Mouse (Mus musculus) heart, postnatal 0 days (tissue): Measurements from ENCODE around the gene Glp2r. TPM values are rescaled to one million over a fixed set of nuclear protein-coding genes. Genes with fewer than 3 reads are reported as not detected.

Experiments
- ATAC-seq: fragments of 200-750 bp; cut with Nextera tagmentation; 2 replicates; pipeline ENCODE4 v1.8.0; 2017; ENCODE audit warnings: low read depth, moderate number of reproducible peaks, moderate library complexity; ENCODE audit not compliant: insufficient read depth
- DNase-seq: peaks from one replicate; pipeline ENCODE4 v3.0.0-alpha.2; 2016; ENCODE audit warnings: low spot score
- H3K27ac ChIP-seq: fragments of 300-500 bp; sonication (generic); 2 replicates; pipeline ENCODE4 v1.5.1; 2014; ENCODE audit warnings: low read depth, mild to moderate bottlenecking
- H3K27me3 ChIP-seq: fragments of 300-500 bp; sonication (generic); 2 replicates; pipeline ENCODE4 v1.6.1; 2014; ENCODE audit warnings: low read length, mixed read lengths; ENCODE audit not compliant: control insufficient read depth, insufficient read depth
- H3K36me3 ChIP-seq: fragments of 300-500 bp; sonication (generic); replicated peaks from 2 replicates; pipeline ENCODE4 v1.6.1; 2014; ENCODE audit warnings: low read length, mixed read lengths; ENCODE audit not compliant: control insufficient read depth, insufficient read depth
- H3K4me1 ChIP-seq: fragments of 300-500 bp; sonication (generic); 2 replicates; pipeline ENCODE4 v1.6.1; 2014; ENCODE audit warnings: antibody characterized with exemption; ENCODE audit not compliant: control insufficient read depth, insufficient read depth
- H3K4me2 ChIP-seq: fragments of 300-500 bp; sonication (generic); 2 replicates; pipeline ENCODE4 v1.6.1; 2014; ENCODE audit warnings: low read depth, mild to moderate bottlenecking, low read length, moderate library complexity
- H3K4me3 ChIP-seq: fragments of 300-500 bp; sonication (generic); 2 replicates; pipeline ENCODE4 v1.5.1; 2014; ENCODE audit warnings: low read depth, low read length
- H3K9ac ChIP-seq: fragments of 300-500 bp; sonication (generic); replicated peaks from 2 replicates; pipeline ENCODE4 v1.6.1; 2014; ENCODE audit warnings: low read depth, low read length, mixed read lengths
- H3K9me3 ChIP-seq: fragments of 300-500 bp; sonication (generic); replicated peaks from 2 replicates; pipeline ENCODE4 v1.6.1; 2016; ENCODE audit warnings: low read length; ENCODE audit not compliant: control insufficient read depth
- CTCF ChIP-seq: IDR thresholded peaks from 2 replicates; pipeline ENCODE4 v1.5.1; 2016; ENCODE audit warnings: antibody characterized with exemption, control low read depth, low read depth
- EP300 ChIP-seq: IDR thresholded peaks from 2 replicates; pipeline ENCODE4 v1.6.1; 2016; ENCODE audit warnings: antibody characterized with exemption, low read depth
- WGBS: fragments of 180-500 bp; shearing (Covaris S2); extraction: QIAGEN DNeasy Blood & Tissue Kit; methylation state at CpG from one replicate; pipeline ENCODE4 v1.1.7; 2014; 5-methylcytosine and 5-hydroxymethylcytosine counted together
- polyA plus RNA-seq: library from polyadenylated mRNA; unstranded; fragments of >200 nt; fragmentation: Nextera tagmentation; extraction: Ambion mirVana; gene quantifications from 2 replicates; pipeline ENCODE4 v1.2.1, GENCODE M21; 2015
- total RNA-seq: library from RNA; depleted of rRNA; stranded (reverse); fragments of >200 nt; gene quantifications from 2 replicates; pipeline ENCODE4 v1.2.3, GENCODE M21; 2014; ENCODE audit warnings: low replicate concordance

Gene Glp2r
- total and polyA plus RNA-seq, 2 experiments from 2014 or later: not detected

DNA sequence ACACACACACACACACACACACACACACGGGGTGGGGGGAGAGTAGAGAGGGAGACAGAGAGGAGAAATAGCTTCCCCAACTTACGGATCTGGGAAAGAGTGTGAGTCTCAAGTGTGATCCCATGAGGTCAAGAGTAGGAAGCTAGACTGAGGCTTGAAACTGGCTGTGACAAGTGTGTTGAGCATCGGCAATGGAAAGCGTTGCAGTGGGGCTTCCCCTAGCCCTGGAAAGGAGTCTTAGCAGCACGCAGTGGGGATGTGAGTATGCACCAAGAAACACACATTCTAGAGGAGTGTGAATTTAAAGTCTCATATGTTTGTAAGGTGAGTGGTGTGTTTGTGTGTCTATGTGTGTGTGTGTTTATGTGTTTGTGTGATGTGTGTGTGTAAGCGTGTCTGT, 130.7 kb downstream of the Glp2r start:
- H3K27ac ChIP-seq: no peak overlapping the region
- 80% methylated on average over 6 of the region's 6 CpGs for WGBS
- no peak overlapping the region for H3K9ac ChIP-seq
- ATAC-seq: no peak
- no peaks in the 10 kb centered on the region for H3K4me1 ChIP-seq
- no peaks in the 10 kb centered on the region for H3K9me3 ChIP-seq
- H3K36me3 ChIP-seq: no peaks in the 10 kb centered on the region
- no peak overlapping the region for H3K4me2 ChIP-seq
- no peaks in the 10 kb centered on the region for H3K27me3 ChIP-seq
- H3K4me3 ChIP-seq: no peak overlapping the region
- DNase-seq: no peak
- TF ChIP-seq CTCF: no peak
- TF ChIP-seq EP300: no peak

DNA sequence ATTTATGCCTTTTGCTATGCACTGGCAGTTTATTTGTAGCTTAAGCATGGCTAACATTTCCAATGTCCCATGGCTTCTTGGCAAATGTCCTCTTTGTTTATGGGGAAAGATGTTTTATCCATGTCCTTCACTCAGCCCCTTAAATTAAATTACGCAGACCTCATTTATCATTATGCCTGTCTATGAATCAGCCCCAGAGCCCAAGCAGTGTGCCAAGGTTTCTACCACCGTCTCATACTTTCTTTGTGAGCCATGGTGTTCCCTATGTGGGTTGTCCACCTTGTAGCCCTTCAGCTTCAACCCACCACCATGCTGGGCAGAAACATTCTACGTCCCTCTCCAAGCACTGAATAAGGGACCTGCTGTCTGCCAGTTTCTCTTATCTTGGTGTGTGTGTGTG, 132.6 kb downstream of the Glp2r start:
- H3K27me3 ChIP-seq: no peaks in the 10 kb centered on the region
- no peak overlapping the region for H3K4me3 ChIP-seq
- TF ChIP-seq EP300: no peak
- no peak for TF ChIP-seq CTCF
- no peak overlapping the region for H3K27ac ChIP-seq
- no peaks in the 10 kb centered on the region for H3K36me3 ChIP-seq
- H3K9me3 ChIP-seq: no peaks in the 10 kb centered on the region
- no peak overlapping the region for H3K4me2 ChIP-seq
- DNase-seq (no peak), ATAC-seq (no peak)
- no peak overlapping the region for H3K9ac ChIP-seq
- H3K4me1 ChIP-seq: no peaks in the 10 kb centered on the region
- WGBS: 76% methylated on average over 3 of the region's 3 CpGs

DNA sequence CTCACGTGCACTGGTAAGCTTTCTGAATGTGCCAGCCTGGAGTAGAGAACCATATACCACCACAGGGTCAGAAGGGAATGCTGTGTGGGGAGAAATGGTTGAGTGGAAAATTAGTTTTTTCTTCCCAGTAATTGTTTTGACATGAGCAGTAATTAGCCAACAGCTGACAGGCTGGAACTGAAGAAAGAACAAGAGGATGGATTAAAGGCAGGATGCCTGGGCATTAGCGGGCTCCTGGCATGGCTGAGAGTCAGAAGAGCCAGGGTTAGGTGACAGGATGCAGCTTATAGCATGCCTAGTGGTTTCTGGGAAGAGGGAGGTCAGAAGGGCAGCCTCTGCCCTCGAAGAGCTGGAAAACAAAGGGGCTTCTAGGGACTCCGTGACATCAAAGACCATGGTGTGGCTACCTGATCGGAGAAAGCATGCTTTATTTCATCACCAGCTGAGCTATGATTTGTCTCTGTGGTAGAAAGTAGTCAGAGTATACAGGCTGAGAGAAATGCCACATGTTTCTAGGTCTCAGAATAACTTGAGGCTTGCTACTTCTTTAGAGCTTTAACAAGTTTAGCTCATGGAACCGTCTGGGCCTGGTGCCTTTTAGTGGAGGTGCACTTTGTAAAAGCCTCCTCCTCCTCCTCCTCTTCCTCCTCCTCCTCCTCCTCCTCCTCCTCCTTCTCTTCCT, 133.9 kb downstream of the Glp2r start:
- no peaks in the 10 kb centered on the region for H3K36me3 ChIP-seq
- WGBS: 72% methylated on average over 6 of the region's 6 CpGs
- no peaks in the 10 kb centered on the region for H3K9me3 ChIP-seq
- no peak overlapping the region for H3K9ac ChIP-seq
- no peak overlapping the region for H3K4me3 ChIP-seq
- DNase-seq (no peak), ATAC-seq (no peak)
- no peaks in the 10 kb centered on the region for H3K27me3 ChIP-seq
- H3K27ac ChIP-seq: no peak overlapping the region
- H3K4me1 ChIP-seq: no peaks in the 10 kb centered on the region
- TF ChIP-seq EP300 (no peak), CTCF (no peak)
- H3K4me2 ChIP-seq: no peak overlapping the region

DNA sequence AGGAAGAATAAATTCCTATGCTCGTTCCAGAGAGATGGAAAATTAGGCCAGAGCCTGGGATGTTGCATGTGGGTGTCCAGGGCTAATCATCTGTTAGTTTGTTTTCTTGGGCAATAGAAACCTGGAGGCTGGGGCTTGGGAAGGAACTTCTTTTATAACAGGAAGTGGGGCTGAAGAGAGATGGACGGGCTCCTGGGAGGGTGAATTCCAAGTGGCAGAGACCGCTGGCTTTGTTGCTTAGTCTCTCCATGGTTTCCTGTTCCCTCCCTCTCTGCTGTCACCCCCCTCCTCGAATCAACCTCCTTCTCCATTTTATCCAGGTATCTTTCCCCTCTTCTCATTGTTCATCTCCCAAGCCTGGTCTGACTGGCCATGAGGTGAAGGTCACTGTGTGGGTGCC, 134.8 kb downstream of the Glp2r start:
- H3K4me1 ChIP-seq: no peaks in the 10 kb centered on the region
- ATAC-seq: no peak
- H3K36me3 ChIP-seq: no peaks in the 10 kb centered on the region
- WGBS: 46% methylated on average over 4 of the region's 4 CpGs
- no peak overlapping the region for H3K4me3 ChIP-seq
- H3K9me3 ChIP-seq: no peaks in the 10 kb centered on the region
- no peak for TF ChIP-seq CTCF
- no peak for TF ChIP-seq EP300
- H3K27ac ChIP-seq: no peak overlapping the region
- H3K27me3 ChIP-seq: no peaks in the 10 kb centered on the region
- no peak overlapping the region for H3K9ac ChIP-seq
- DNase-seq: no peak
- H3K4me2 ChIP-seq: no peak overlapping the region

DNA sequence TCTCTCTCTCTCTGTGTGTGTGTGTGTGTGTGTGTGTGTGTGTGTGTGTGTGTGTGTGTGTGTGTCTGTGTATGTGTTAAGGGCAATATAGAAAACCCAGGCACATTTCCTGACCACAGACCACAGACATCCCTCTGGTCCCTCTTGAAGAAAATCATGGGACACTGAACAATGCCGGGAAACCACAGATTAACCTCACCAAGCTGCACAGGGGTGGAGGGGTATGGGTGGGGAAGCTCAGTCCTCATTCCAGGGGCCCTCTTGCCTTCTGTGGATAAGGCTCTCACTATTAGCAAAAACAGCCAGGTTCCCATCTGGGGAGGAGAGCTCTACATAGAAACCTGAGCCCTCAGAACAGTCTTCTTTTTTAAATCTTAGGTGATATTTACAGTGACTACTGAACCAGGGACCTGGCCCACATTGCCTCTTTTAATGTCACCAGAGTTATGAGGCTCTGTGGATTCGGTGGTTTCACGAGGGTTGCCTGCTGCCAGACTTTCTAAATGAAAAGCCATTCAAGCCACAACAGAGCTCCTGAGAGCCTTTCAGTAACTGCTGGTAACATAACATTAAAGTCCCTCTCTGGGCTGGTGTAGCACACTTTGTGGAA, 137.2 kb downstream of the Glp2r start:
- no peaks in the 10 kb centered on the region for H3K4me1 ChIP-seq
- H3K27ac ChIP-seq: no peak overlapping the region
- TF ChIP-seq CTCF: no peak
- TF ChIP-seq EP300: no peak
- H3K27me3 ChIP-seq: no peaks in the 10 kb centered on the region
- no peak for ATAC-seq
- no peak overlapping the region for H3K4me3 ChIP-seq
- 70% methylated on average over 3 of the region's 3 CpGs for WGBS
- no peaks in the 10 kb centered on the region for H3K9me3 ChIP-seq
- no peak overlapping the region for H3K9ac ChIP-seq
- H3K4me2 ChIP-seq: no peak overlapping the region
- H3K36me3 ChIP-seq: no peaks in the 10 kb centered on the region
- no peak for DNase-seq

DNA sequence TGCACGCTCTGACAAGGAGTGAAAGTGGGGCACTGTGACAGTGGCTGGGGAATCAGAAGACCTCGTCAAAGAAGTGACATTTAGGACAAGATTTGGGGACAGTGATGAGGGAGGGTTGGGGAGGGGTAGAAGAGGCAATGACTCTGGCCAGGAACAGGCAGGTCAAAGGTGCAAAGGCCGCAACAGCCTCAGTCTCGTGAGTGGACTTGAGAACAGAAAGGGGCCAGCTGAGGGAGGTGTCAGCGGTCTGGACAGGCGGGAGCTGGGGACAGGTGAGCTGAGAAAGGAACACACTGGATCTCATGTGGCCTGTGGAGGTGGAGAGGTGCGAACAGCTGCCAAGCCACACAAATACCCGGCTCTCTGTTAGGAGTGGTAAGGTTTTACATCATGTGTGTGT, 138.0 kb downstream of the Glp2r start:
- Histone ChIP-seq H3K27me3 (no peaks in the 10 kb centered on the region), H3K4me3 (no peak overlapping the region), H3K4me1 (peaks cover 5% of the 10 kb centered on the region; the same call in 1 of the 2 replicates), H3K36me3 (no peaks in the 10 kb centered on the region), H3K9ac (no peak overlapping the region), H3K9me3 (no peaks in the 10 kb centered on the region), H3K27ac (no peak overlapping the region), H3K4me2 (no peak overlapping the region)
- ATAC-seq (no peak), DNase-seq (no peak)
- 78% methylated on average over 8 of the region's 8 CpGs for WGBS
- TF ChIP-seq CTCF (no peak), EP300 (no peak)
